Mouse (Mus musculus): ENCODE results near the gene Ints12. TPM values are rescaled to one million over a fixed set of nuclear protein-coding genes. Genes with fewer than 3 reads are reported as not detected.
A peak's percentile ranks its signal among the peaks of the same experiment; 100 is the strongest.

Ints12 gene
- polyA plus RNA-seq, 1 experiment from 2014 or later, result 21.6 TPM

- Histone ChIP-seq H3K36me3 (ENCODE audit: control insufficient read depth, insufficient read depth, low read length) (no peaks in the 10 kb centered on the region), H3K9me3 (replicated peaks; ENCODE audit: control insufficient read depth, low read length) (no peaks in the 10 kb centered on the region), H3K4me3 (replicated peaks; ENCODE audit: low read length) (no peak overlapping the region), H3K4me1 (ENCODE audit: control insufficient read depth, insufficient read depth, low read length) (peaks cover 3% of the 10 kb centered on the region; the same call in 1 of the 2 replicates), H3K4me2 (ENCODE audit: low read depth, low read length) (no peak overlapping the region), H3K9ac (ENCODE audit: low read length) (no peak overlapping the region), H3K27ac (ENCODE audit: low read length) (no peak overlapping the region), H3K27me3 (ENCODE audit: control insufficient read depth, insufficient read depth, low read length) (no peaks in the 10 kb centered on the region)
- WGBS, result 83% methylated on average over 8 of the region's 8 CpGs
- no peak for ATAC-seq (ENCODE audit: insufficient read depth, low FRiP score)
These were observed 63.0 kb downstream of the Ints12 start for GRCm38 (mm10) chr3:133154683-133155082.

- no peaks in the 10 kb centered on the region for H3K27me3 ChIP-seq (ENCODE audit: control insufficient read depth, insufficient read depth, low read length)
- ATAC-seq (ENCODE audit: insufficient read depth, low FRiP score), result peak; percentile 76; the same call in 1 of the 2 replicates
- no peak overlapping the region for H3K4me3 ChIP-seq (replicated peaks; ENCODE audit: low read length)
- no peak overlapping the region for H3K4me2 ChIP-seq (ENCODE audit: low read depth, low read length)
- no peaks in the 10 kb centered on the region for H3K9me3 ChIP-seq (replicated peaks; ENCODE audit: control insufficient read depth, low read length)
- peaks cover 3% of the 10 kb centered on the region; the same call in 1 of the 2 replicates for H3K4me1 ChIP-seq (ENCODE audit: control insufficient read depth, insufficient read depth, low read length)
- no peak overlapping the region for H3K27ac ChIP-seq (ENCODE audit: low read length)
- 40% methylated on average over 5 of the region's 5 CpGs for WGBS
- H3K9ac ChIP-seq (ENCODE audit: low read length), result no peak overlapping the region
- no peaks in the 10 kb centered on the region for H3K36me3 ChIP-seq (ENCODE audit: control insufficient read depth, insufficient read depth, low read length)
These were observed 66.6 kb downstream of the Ints12 start for GRCm38 (mm10) chr3:133158260-133158659.

Other genes with a start within 250 kb of the Ints12 start
- 67.3 and 69.7 TPM in 2 replicates for gene Npnt, start 141.5 kb upstream of the Ints12 start, polyA plus RNA-seq (2015; fragmentation: Nextera tagmentation; extraction: Ambion mirVana)
- gene Gstcd, start 193 bp downstream of the Ints12 start, polyA plus RNA-seq (2015; fragmentation: Nextera tagmentation; extraction: Ambion mirVana), result 5.0 and 5.5 TPM in 2 replicates
- gene Arhgef38, start 143.1 kb downstream of the Ints12 start, polyA plus RNA-seq (2015; fragmentation: Nextera tagmentation; extraction: Ambion mirVana), result 2.1 and 2.5 TPM in 2 replicates
- 89.6 and 89.8 TPM in 2 replicates for gene Ppa2, start 218.3 kb downstream of the Ints12 start, polyA plus RNA-seq (2015; fragmentation: Nextera tagmentation; extraction: Ambion mirVana)

Data from stomach, embryonic 16.5 days (tissue).